Mouse (Mus musculus): Measurements from ENCODE around the gene Hydin. TPM values are rescaled to one million over a fixed set of nuclear protein-coding genes. Genes with fewer than 3 reads are reported as not detected.

Gene Hydin
- total and polyA plus RNA-seq, 3 experiments = not detected

DNA sequence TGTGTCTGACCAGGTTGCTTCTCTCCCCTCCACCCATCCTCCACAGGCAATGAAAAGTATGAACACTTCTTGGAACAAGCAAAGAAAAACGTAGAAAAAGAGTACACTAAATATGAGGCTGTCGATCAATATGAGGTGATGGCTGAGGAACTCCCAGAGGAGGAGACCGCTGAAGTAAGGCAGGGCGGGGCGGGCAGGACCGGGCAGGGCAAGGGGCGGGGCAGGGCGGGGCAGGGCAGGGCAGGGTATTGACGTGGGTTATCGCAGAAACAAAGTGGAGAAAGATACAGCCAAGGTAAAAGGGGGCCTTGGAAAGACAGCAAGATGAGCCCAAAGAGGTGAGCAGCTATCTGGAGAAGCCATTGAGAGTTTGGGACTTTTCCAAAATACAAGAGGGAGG is 236.1 kb downstream of the Hydin start:
- Histone ChIP-seq H3K9me3 (replicated peaks; ENCODE audit: insufficient read depth, low read length) (no peaks in the 10 kb centered on the region), H3K4me3 (ENCODE audit: control insufficient read depth in 1 of 2, insufficient read depth in 1 of 2, low read depth in 2 of 2, low read length in 2 of 2) (no peak overlapping the region), H3K9ac (ENCODE audit: control insufficient read depth, low read depth, low read length, poor library complexity, severe bottlenecking) (no peak overlapping the region)

GRCm38 (mm10) chr8:110508766-110509165 is 242.0 kb downstream of the Hydin start:
- no peak overlapping the region for H3K27ac ChIP-seq (ENCODE audit: control insufficient read depth, low read depth, low read length)
- DNase-seq (ENCODE audit: low read depth, low spot score) = no peak
- no peaks in the 10 kb centered on the region for H3K36me3 ChIP-seq (ENCODE audit: control insufficient read depth in 1 of 2, insufficient read depth in 2 of 2, low read length in 2 of 2)
- H3K27me3 ChIP-seq (ENCODE audit: control insufficient read depth in 1 of 2, insufficient read depth in 2 of 2, low read length in 2 of 2) = no peaks in the 10 kb centered on the region
- H3K4me3 ChIP-seq (ENCODE audit: control insufficient read depth in 1 of 2, insufficient read depth in 1 of 2, low read depth in 2 of 2, low read length in 2 of 2) = no peak overlapping the region
- no peaks in the 10 kb centered on the region for H3K79me2 ChIP-seq (ENCODE audit: control insufficient read depth, insufficient read depth, low read length, poor library complexity)
- H3K9ac ChIP-seq (ENCODE audit: control insufficient read depth, low read depth, low read length, poor library complexity, severe bottlenecking) = no peak overlapping the region
- TF ChIP-seq HCFC1 (IDR thresholded peaks at IDR 0.05; ENCODE audit: low read depth, low read length) (no peak), ETS1 (IDR thresholded peaks at IDR 0.05; ENCODE audit: low read depth, low read length) (no peak), GABPA (IDR thresholded peaks at IDR 0.05; ENCODE audit: low read depth, low read length) (no peak), GATA1 (IDR thresholded peaks at IDR 0.05; ENCODE audit: low read depth, low read length) (no peak), JUND (IDR thresholded peaks at IDR 0.05; ENCODE audit: low read depth, low read length) (no peak), MXI1 (IDR thresholded peaks at IDR 0.05; ENCODE audit: low read depth, low read length) (no peak), NELFE (IDR thresholded peaks at IDR 0.05; ENCODE audit: low read depth, low read length) (no peak), RCOR1 (IDR thresholded peaks at IDR 0.05; ENCODE audit: low read depth, low read length) (no peak), ELF1 (IDR thresholded peaks at IDR 0.05; ENCODE audit: low read depth, low read length) (no peak), RAD21 (IDR thresholded peaks at IDR 0.05; ENCODE audit: low read depth, low read length) (no peak), MYB (IDR thresholded peaks at IDR 0.05; ENCODE audit: low read depth, low read length) (no peak), POLR2AphosphoS5 (IDR thresholded peaks at IDR 0.05; ENCODE audit: borderline replicate concordance, low read depth, low read length) (no peak), NRF1 (IDR thresholded peaks at IDR 0.05; ENCODE audit: insufficient read depth, low read depth, low read length, poor library complexity, severe bottlenecking) (no peak), ZNF384 (IDR thresholded peaks at IDR 0.05; ENCODE audit: low read depth, low read length) (no peak), ZC3H11A (IDR thresholded peaks at IDR 0.05; ENCODE audit: low read depth, low read length) (no peak), TAL1 (IDR thresholded peaks at IDR 0.05; ENCODE audit: low read length) (no peak), CHD1 (IDR thresholded peaks at IDR 0.05; ENCODE audit: low read depth, low read length) (no peak), USF1 (IDR thresholded peaks at IDR 0.05; ENCODE audit: low read depth, low read length) (no peak), CHD2 (IDR thresholded peaks at IDR 0.05; ENCODE audit: low read length) (no peak), ZMIZ1 (IDR thresholded peaks at IDR 0.05; ENCODE audit: low read depth, low read length) (no peak)
- no peaks in the 10 kb centered on the region for H3K9me3 ChIP-seq (replicated peaks; ENCODE audit: insufficient read depth, low read length)
- no peaks in the 10 kb centered on the region for H3K4me1 ChIP-seq (ENCODE audit: control insufficient read depth in 1 of 2, insufficient read depth in 2 of 2, low read length in 2 of 2)

More for the DNA sequence above, 236.1 kb downstream of the Hydin start:
- DNase-seq (ENCODE audit: low read depth, low spot score) = no peak
- no peak overlapping the region for H3K27ac ChIP-seq (ENCODE audit: control insufficient read depth, low read depth, low read length)
- H3K4me1 ChIP-seq (ENCODE audit: control insufficient read depth in 1 of 2, insufficient read depth in 2 of 2, low read length in 2 of 2) = no peaks in the 10 kb centered on the region
- H3K79me2 ChIP-seq (ENCODE audit: control insufficient read depth, insufficient read depth, low read length, poor library complexity) = no peaks in the 10 kb centered on the region
- no peaks in the 10 kb centered on the region for H3K36me3 ChIP-seq (ENCODE audit: control insufficient read depth in 1 of 2, insufficient read depth in 2 of 2, low read length in 2 of 2)
- no peaks in the 10 kb centered on the region for H3K27me3 ChIP-seq (ENCODE audit: control insufficient read depth in 1 of 2, insufficient read depth in 2 of 2, low read length in 2 of 2)
- TF ChIP-seq KAT2A (conservative IDR thresholded peaks at IDR 0.05; ENCODE audit: low read depth, low read length) = no peak
- no peak for TF ChIP-seq RCOR1 (IDR thresholded peaks at IDR 0.05; ENCODE audit: low read depth, low read length)
- TF ChIP-seq E2F4 (IDR thresholded peaks at IDR 0.05; ENCODE audit: borderline replicate concordance, low read depth, low read length) = no peak

Measured in MEL (cell line).